Mouse (Mus musculus) forebrain, embryonic 11.5 days (tissue): Measurements from ENCODE around the gene Cacna1c. TPM values are rescaled to one million over a fixed set of nuclear protein-coding genes. Genes with fewer than 3 reads are reported as not detected.

Experiments used
- ATAC-seq: fragments of 200-750 bp; cut with Nextera tagmentation; replicated peaks from 2 replicates; pipeline ENCODE4 v1.8.0; 2017; ENCODE audit warnings: moderate TSS enrichment; ENCODE audit not compliant: low FRiP score
- DNase-seq: peaks from one replicate; pipeline ENCODE4 v3.0.0-alpha.2; 2017; ENCODE audit warnings: low spot score
- H3K27ac ChIP-seq: fragments of 300-500 bp; sonication (generic); 2 replicates; pipeline ENCODE4 v1.5.1; 2014; ENCODE audit warnings: low read depth, low read length
- H3K27me3 ChIP-seq: fragments of 300-500 bp; sonication (generic); 2 replicates; pipeline ENCODE4 v1.6.1; 2014; ENCODE audit warnings: mild to moderate bottlenecking, low read length, mixed read lengths; ENCODE audit not compliant: control insufficient read depth, insufficient read depth
- H3K36me3 ChIP-seq: fragments of 300-500 bp; sonication (generic); 2 replicates; pipeline ENCODE4 v1.6.1; 2014; ENCODE audit warnings: mild to moderate bottlenecking, low read length, moderate library complexity, mixed read lengths; ENCODE audit not compliant: control insufficient read depth, insufficient read depth
- H3K4me1 ChIP-seq: fragments of 300-500 bp; sonication (generic); replicated peaks from 2 replicates; pipeline ENCODE4 v1.6.1; 2014; ENCODE audit warnings: low read length, mixed read lengths; ENCODE audit not compliant: control insufficient read depth, insufficient read depth
- H3K4me2 ChIP-seq: fragments of 300-500 bp; sonication (generic); 2 replicates; pipeline ENCODE4 v1.6.1; 2014; ENCODE audit warnings: low read depth, mild to moderate bottlenecking, low read length, moderate library complexity, mixed read lengths; ENCODE audit not compliant: severe bottlenecking
- H3K4me3 ChIP-seq: fragments of 300-500 bp; sonication (generic); 2 replicates; pipeline ENCODE4 v1.5.1; 2014; ENCODE audit warnings: low read depth, low read length
- H3K9ac ChIP-seq: fragments of 300-500 bp; sonication (generic); 2 replicates; pipeline ENCODE4 v1.6.1; 2014; ENCODE audit warnings: low read length
- H3K9me3 ChIP-seq: fragments of 300-500 bp; sonication (generic); 2 replicates; pipeline ENCODE4 v1.6.1; 2016; ENCODE audit warnings: low read length, mixed read lengths; ENCODE audit not compliant: control insufficient read depth
- WGBS: fragments of 180-500 bp; shearing (Covaris S2); extraction: QIAGEN DNeasy Blood & Tissue Kit; methylation state at CpG from one replicate; pipeline ENCODE4 v1.1.7; 2014; 5-methylcytosine and 5-hydroxymethylcytosine counted together
- polyA plus RNA-seq: library from polyadenylated mRNA; unstranded; fragments of >200 nt; fragmentation: Nextera tagmentation; extraction: Ambion mirVana; gene quantifications from 2 replicates; pipeline ENCODE4 v1.2.1, GENCODE M21; 2014

Gene Cacna1c
- polyA plus RNA-seq, 1 experiment from 2014 or later = 4.8 TPM

GRCm38 (mm10) chr6:119021226-119021625, 175.0 kb downstream of the Cacna1c start:
- H3K9me3 ChIP-seq = no peaks in the 10 kb centered on the region
- H3K4me3 ChIP-seq = no peak overlapping the region
- WGBS = 87% methylated on average over 8 of the region's 8 CpGs
- no peak overlapping the region for H3K4me2 ChIP-seq
- DNase-seq (no peak), ATAC-seq (no peak)
- no peaks in the 10 kb centered on the region for H3K36me3 ChIP-seq
- H3K9ac ChIP-seq = no peak overlapping the region
- no peaks in the 10 kb centered on the region for H3K4me1 ChIP-seq
- H3K27me3 ChIP-seq = no peaks in the 10 kb centered on the region
- H3K27ac ChIP-seq = no peak overlapping the region

- ATAC-seq = no peak
- Histone ChIP-seq H3K9ac (no peak overlapping the region), H3K4me2 (no peak overlapping the region), H3K36me3 (no peaks in the 10 kb centered on the region), H3K9me3 (no peaks in the 10 kb centered on the region), H3K4me1 (no peaks in the 10 kb centered on the region), H3K27me3 (no peaks in the 10 kb centered on the region), H3K27ac (no peak overlapping the region), H3K4me3 (no peak overlapping the region)
- DNase-seq = no peak
- WGBS = 91% methylated on average over 6 of the region's 6 CpGs
These were observed 177.3 kb downstream of the Cacna1c start for GRCm38 (mm10) chr6:119018956-119019355.

- no peak for ATAC-seq
- DNase-seq = no peak
- Histone ChIP-seq H3K4me3 (no peak overlapping the region), H3K9me3 (no peaks in the 10 kb centered on the region), H3K36me3 (no peaks in the 10 kb centered on the region), H3K27ac (no peak overlapping the region), H3K27me3 (no peaks in the 10 kb centered on the region), H3K4me2 (no peak overlapping the region), H3K4me1 (no peaks in the 10 kb centered on the region), H3K9ac (no peak overlapping the region)
- 94% methylated on average over 2 of the region's 2 CpGs for WGBS
These were observed 178.0 kb downstream of the Cacna1c start for GRCm38 (mm10) chr6:119018256-119018655.

GRCm38 (mm10) chr6:119017498-119017897, 178.7 kb downstream of the Cacna1c start:
- DNase-seq (no peak), ATAC-seq (no peak)
- 87% methylated on average over 10 of the region's 10 CpGs for WGBS
- Histone ChIP-seq H3K4me3 (no peak overlapping the region), H3K36me3 (no peaks in the 10 kb centered on the region), H3K9ac (no peak overlapping the region), H3K4me2 (no peak overlapping the region), H3K27me3 (no peaks in the 10 kb centered on the region), H3K27ac (no peak overlapping the region), H3K9me3 (no peaks in the 10 kb centered on the region), H3K4me1 (no peaks in the 10 kb centered on the region)

- Histone ChIP-seq H3K27ac (no peak overlapping the region), H3K9me3 (no peaks in the 10 kb centered on the region), H3K9ac (no peak overlapping the region), H3K27me3 (no peaks in the 10 kb centered on the region), H3K4me1 (no peaks in the 10 kb centered on the region), H3K4me3 (no peak overlapping the region), H3K4me2 (no peak overlapping the region), H3K36me3 (no peaks in the 10 kb centered on the region)
- DNase-seq = no peak
- ATAC-seq = no peak
- WGBS = 68% methylated on average over 2 of the region's 2 CpGs
These were observed 180.9 kb downstream of the Cacna1c start for GRCm38 (mm10) chr6:119015346-119015745.

GRCm38 (mm10) chr6:119013168-119014098, 182.8 kb downstream of the Cacna1c start:
- Histone ChIP-seq H3K4me2 (no peak overlapping the region), H3K4me1 (no peaks in the 10 kb centered on the region), H3K36me3 (no peaks in the 10 kb centered on the region), H3K4me3 (no peak overlapping the region), H3K27ac (no peak overlapping the region), H3K9ac (no peak overlapping the region), H3K27me3 (no peaks in the 10 kb centered on the region), H3K9me3 (no peaks in the 10 kb centered on the region)
- whole genome bisulfite sequencing = 88% methylated on average over 13 of the region's 13 CpGs
- no peak for ATAC-seq
- DNase-seq = no peak

GRCm38 (mm10) chr6:119010875-119011274, 185.3 kb downstream of the Cacna1c start:
- H3K4me2 ChIP-seq = no peak overlapping the region
- no peaks in the 10 kb centered on the region for H3K36me3 ChIP-seq
- no peak overlapping the region for H3K4me3 ChIP-seq
- DNase-seq = no peak
- no peak for ATAC-seq
- H3K9me3 ChIP-seq = no peaks in the 10 kb centered on the region
- WGBS = 78% methylated on average over 3 of the region's 3 CpGs
- no peak overlapping the region for H3K9ac ChIP-seq
- H3K27me3 ChIP-seq = no peaks in the 10 kb centered on the region
- no peak overlapping the region for H3K27ac ChIP-seq
- no peaks in the 10 kb centered on the region for H3K4me1 ChIP-seq

- no peak overlapping the region for H3K4me2 ChIP-seq
- no peaks in the 10 kb centered on the region for H3K27me3 ChIP-seq
- no peaks in the 10 kb centered on the region for H3K9me3 ChIP-seq
- WGBS = 91% methylated on average over 7 of the region's 7 CpGs
- no peaks in the 10 kb centered on the region for H3K36me3 ChIP-seq
- DNase-seq (no peak), ATAC-seq (no peak)
- H3K27ac ChIP-seq = no peak overlapping the region
- H3K4me3 ChIP-seq = no peak overlapping the region
- H3K4me1 ChIP-seq = no peaks in the 10 kb centered on the region
- no peak overlapping the region for H3K9ac ChIP-seq
These were observed 186.7 kb downstream of the Cacna1c start for GRCm38 (mm10) chr6:119009526-119009925.

GRCm38 (mm10) chr6:119008638-119009166, 187.5 kb downstream of the Cacna1c start:
- ATAC-seq = no peak
- 70% methylated on average over 7 of the region's 7 CpGs for WGBS

More at GRCm38 (mm10) chr6:119008638-119009166, 187.5 kb downstream of the Cacna1c start:
- no peak for DNase-seq
- Histone ChIP-seq H3K4me1 (no peaks in the 10 kb centered on the region), H3K4me3 (no peak overlapping the region), H3K4me2 (no peak overlapping the region), H3K27ac (no peak overlapping the region), H3K36me3 (no peaks in the 10 kb centered on the region), H3K9ac (no peak overlapping the region), H3K27me3 (no peaks in the 10 kb centered on the region), H3K9me3 (no peaks in the 10 kb centered on the region)
